Mouse (Mus musculus): ENCODE results near the gene BC024063.
A peak's percentile ranks its signal among the peaks of the same experiment; 100 is the strongest.
"Not testable (repeated sequence)": the region's sequence is repeated elsewhere in the genome, so short reads cannot be mapped to it uniquely, and the experiment has no call there.

The BC024063 gene

DNA sequence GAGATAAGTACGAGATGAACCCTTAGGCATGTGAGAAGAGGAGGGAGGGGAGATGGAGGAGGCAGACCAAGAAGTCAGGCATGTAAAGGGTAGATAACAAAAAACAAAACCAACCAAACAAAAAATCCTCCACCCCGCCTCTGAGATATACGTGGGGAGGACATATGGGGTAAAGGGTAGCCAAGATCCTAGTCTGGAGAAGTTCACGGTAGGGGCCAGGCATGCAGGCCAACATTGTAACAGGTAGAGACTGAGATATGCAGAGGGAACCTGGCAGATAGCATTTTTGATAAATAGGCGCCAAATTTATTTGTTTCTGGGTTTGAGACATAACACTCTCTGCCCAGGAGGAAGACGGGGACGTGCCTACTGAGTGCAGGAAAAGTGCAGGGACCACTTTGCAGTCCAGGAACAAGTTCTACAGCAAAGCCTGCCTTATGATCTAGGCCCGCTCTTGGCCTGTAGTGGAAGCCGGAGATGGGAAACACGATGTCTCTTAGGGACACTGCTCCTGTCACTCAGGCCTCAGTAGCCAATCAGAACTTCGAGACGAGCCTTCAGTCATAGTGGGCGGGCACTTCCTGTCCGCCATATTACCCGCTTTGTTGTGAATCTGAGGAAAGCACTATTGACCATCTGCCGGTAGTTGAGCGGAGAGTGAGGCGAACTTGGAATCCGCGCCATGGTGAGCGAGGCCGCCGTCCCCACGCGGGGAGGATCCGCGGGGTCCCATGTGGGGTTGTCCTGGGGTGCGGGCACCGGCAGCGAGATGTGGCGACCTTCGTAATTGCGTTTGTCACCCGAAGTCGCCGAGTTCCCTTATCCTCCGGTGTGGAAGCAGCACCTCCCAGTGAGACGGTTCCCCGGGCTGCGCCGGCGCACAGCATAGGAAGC is at the start of gene BC024063:
BC024063 (plus strand) TSS at position 626 of the 894 bp plus-strand sequence.
- peak; percentile 68 for DNase-seq

DNA sequence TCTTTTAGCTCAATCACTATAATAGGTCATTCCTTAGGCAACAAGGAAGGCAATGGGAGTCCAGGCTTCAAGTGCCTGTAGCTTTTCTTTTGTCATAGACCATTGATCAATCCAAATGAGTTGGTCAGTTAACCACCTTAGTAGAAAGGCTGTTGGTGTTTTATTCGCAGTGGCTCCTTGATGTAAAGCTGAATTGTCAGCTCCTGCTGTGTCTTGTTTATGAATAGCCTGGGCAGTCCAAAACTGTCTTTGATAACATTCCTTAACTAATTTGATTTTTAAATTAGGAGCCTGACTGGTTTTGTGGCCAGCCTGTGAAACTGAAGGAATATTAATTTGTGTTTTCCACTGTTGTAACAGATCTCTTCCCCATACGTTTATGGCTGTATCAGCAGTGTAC is 41.0 kb upstream of the BC024063 start:
- no peak for DNase-seq

DNA sequence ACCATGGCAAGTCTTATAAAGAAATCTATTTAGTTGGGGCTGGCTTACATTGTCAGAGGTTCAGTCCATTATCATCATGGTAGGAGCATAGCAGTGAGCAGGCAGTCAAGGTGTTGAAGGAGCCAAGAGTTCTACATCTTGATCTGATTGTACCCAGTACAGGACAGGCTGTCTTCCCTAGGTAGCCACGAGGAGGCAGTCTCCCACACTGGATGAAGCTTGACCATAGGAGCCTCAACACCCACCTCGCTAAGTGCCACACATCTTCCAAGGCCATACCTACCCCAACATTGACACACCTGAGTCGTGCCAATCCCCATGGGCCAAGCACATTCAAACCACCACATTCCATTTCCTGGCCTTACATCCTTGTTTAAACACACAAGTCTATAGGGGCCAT is 36.5 kb upstream of the BC024063 start:
- no peak for DNase-seq

DNA sequence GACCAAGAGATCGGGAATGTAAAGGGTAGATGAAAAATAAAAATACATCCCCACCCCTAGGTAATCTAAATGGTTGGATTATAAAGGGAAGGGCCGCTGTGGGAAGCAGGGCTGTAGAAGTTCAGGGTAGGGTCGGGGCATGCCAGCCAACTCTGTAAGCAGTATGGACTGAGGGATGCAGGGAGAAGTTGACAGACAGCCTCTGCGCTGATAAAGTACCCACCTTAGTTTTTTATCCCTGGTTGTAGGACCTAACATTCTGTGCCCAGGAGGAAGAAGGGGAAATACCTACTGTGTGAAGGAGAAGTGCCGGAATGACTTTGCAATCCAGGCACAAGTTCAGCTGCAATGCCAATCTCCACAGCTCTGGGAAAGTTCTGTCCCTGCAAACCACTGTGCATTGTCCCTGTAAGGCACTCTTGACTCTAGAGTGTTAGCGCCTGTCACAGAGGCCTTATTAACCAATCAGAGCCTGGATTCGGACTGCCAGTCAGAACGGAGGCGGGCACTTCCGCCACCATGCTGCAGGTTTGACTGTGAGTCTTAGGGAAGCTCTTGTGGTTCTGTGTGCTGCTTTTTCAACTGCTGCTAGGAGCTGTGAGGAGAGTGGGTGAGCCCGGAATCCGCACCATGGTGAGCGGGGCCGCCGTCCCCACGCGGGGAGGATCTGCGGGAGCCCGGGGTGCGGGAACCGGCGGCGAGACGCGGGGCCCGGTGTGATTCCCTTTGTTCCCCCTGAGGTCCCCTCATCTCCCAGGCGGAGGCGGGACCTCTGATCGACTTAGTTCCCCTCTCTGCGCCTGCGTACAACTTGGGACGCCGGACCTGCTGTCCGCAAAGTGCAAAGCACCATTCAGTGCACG is 35.3 kb upstream of the BC024063 start, which contains the start of gene Zfp873:
Zfp873 (plus strand) TSS at position 527 of the 863 bp plus-strand sequence.
- DNase-seq, result peak; percentile 94

DNA sequence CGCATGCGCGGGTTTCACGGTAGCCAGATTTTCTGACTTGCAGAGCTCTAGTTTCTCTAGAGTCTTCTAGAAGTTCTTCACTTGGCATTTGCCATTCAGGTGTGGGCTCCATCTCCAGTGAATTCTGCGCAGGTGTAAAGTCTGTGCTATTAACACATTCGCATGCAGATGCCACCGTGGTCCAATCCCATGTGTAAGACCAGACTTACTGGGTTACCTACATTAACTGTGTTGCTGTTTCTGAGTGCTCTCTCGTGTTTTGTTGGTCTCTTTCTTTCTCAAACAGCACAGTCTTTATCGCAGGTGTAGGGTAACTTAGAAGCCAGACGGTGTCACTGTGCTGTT is 34.7 kb upstream of the BC024063 start:
- DNase-seq, result not testable (repeated sequence)

DNA sequence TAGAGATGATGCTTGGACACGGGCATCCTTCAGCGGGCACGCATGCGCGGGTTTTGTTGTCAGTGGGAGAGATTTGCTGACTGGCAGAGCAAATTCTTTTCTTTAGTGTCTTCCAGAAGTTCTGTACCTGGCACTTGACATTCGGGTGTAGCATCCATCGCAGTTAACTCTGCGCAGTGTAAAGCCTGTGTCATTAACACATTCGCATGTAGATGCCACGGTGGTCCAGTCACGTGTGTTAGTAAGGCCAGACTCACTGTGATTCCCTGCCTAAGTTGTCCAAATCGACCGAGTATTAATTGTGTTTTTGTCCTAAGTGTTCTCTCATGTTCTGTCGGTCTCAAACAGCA is 444 bp downstream of the BC024063 start:
- DNase-seq, result not testable (repeated sequence)

DNA sequence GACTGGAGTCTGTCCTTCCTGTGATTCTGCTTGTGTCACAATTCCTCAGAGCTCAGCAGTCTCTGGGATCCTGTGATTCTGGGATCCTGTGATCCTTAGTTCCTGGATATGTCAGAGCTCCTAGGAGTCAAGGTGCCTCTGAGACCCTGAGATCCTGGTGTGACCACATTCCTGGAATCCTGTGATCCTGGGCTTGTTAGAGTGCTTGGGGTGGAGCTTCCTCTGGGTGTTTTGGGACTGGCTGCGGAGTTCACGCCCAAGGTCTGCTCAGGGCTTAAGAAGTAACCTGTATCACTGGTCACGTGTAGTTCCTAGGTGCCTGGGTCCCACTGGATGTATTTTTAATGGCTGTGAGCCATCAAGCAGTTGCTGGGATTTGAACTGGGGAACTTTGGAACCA is 34.1 kb downstream of the BC024063 start:
- no peak for DNase-seq

DNA sequence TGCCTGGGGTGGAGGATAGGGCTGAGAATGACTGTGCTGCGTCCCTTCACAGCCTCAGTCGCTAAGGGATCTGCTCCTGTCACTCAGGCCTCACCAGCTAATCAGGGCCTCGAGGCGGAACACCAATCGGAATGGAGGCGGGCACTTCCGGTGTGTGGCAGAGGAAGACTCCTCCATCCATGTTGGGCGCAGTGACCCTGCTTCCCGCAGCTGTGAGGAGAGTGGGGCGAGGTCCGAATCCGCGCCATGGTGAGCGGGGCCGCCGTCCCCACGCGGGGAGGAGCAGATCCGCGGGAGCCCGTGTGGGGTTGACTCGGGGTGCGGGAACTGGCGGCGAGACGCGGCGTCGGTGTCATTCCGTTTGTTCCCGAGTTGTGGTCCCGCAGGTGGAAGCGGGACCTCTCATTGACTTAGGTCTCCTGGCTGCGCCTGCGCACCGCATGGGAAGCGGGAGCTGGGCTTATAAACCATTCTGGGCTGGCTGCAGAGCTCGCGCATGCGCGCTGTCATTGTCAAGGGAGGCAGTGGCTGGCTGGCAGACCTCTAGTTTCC is 44.8 kb downstream of the BC024063 start, which contains the start of gene AU041133:
AU041133 (plus strand) TSS at position 164 of the 552 bp plus-strand sequence.
- peak; percentile 89 for DNase-seq

DNA sequence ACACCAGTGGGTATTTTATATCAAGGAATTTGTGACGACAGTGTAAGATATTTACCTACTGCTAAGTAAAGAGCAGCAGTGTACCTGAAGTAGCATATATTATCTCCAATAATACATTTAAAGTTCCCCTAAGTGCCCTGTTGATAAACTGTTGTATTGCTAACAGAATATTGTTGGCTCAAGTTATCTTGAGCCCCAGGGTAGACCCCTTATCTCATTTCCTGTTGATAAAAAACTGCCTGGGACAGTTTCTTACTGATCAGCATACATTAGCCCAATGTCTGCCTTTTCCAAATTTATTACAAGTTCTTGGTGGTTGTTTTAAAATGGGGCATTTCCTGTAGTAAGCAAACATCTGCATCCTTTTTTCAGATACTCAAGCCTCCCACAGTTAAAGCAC is 62.1 kb downstream of the BC024063 start:
- DNase-seq, result no peak

DNA sequence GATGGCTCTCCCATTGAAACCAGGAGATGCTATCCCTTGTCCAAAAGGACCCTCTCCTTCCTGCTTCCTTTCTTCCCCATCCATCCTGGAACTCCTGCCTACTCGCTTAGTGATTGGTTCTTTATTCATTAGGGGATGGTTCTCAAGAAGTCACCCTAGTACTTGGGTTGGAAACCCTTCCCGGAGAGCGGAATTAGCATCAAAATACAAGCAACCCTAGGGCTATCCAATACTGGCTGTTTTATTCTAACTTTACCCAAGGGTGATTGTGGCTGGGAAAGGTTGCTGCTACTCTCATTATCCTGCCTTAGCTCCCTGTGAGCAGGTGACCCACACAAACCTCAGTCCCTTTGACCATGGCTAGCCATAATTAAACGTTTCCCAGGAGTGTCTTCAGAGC is 64.4 kb downstream of the BC024063 start:
- DNase-seq, result no peak
